Mouse (Mus musculus) right cerebral cortex, adult 18-20 months (tissue): ENCODE data around the gene Atp6v0e.

Experiments used
- DNase-seq: peaks from one replicate; pipeline ENCODE4 v3.0.0; 2022; ENCODE audit warnings: mixed read lengths

Atp6v0e gene

GRCm38 (mm10) chr17:26721802-26722201, 58.8 kb downstream of the Atp6v0e start:
- no peak for DNase-seq

- no peak for DNase-seq
Observed at GRCm38 (mm10) chr17:26724790-26725189, 61.8 kb downstream of the Atp6v0e start.

GRCm38 (mm10) chr17:26726674-26727073, 63.6 kb downstream of the Atp6v0e start:
- no peak for DNase-seq

GRCm38 (mm10) chr17:26727110-26727755, 64.2 kb downstream of the Atp6v0e start:
- no peak for DNase-seq

- DNase-seq: no peak
Observed at GRCm38 (mm10) chr17:26742581-26742980, 79.5 kb downstream of the Atp6v0e start.

- DNase-seq: no peak
Observed at GRCm38 (mm10) chr17:26743294-26743693, 80.3 kb downstream of the Atp6v0e start.
